Mouse (Mus musculus): ENCODE data around the gene Lhx8. TPM values are rescaled to one million over a fixed set of nuclear protein-coding genes. Genes with fewer than 3 reads are reported as not detected.

Lhx8 gene
- polyA plus RNA-seq, 1 experiment from 2014 or later, result 0.26 TPM

DNA sequence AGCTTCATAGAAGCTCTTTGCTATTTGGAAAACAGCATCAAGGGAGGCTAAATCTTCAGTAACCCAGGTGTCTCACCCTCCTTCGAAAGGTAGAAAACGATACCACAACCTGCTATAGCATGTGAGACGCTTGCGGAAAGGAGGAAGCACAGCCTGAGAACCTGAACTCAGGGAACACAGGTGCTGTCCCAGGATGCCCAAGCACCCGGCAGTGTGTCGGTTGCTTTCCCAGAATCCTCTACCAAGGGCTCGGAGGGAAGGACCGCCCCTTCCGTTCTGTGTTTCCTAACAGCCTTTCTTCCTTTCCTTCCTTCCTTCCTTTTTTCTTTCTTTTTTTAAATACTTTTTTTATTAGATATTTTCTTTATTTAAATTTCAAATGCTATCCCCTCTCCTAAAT, 30.5 kb downstream of the Lhx8 start:
- ATAC-seq (ENCODE audit: low FRiP score, low TSS enrichment) (no peak), DNase-seq (no peak)
- Histone ChIP-seq H3K36me3 (ENCODE audit: control insufficient read depth, insufficient read depth, low read length) (no peaks in the 10 kb centered on the region), H3K27ac (replicated peaks; ENCODE audit: low read depth, low read length) (no peak overlapping the region), H3K4me3 (replicated peaks; ENCODE audit: low read depth, low read length) (no peak overlapping the region), H3K4me2 (ENCODE audit: low read length) (no peak overlapping the region), H3K9me3 (ENCODE audit: control insufficient read depth, low read length) (no peaks in the 10 kb centered on the region), H3K4me1 (ENCODE audit: control insufficient read depth, insufficient read depth, low read length) (no peaks in the 10 kb centered on the region), H3K9ac (replicated peaks; ENCODE audit: low read length) (no peak overlapping the region), H3K27me3 (ENCODE audit: control insufficient read depth, insufficient read depth, low read length) (no peaks in the 10 kb centered on the region)
- WGBS, result 94% methylated on average over 9 of the region's 9 CpGs

DNA sequence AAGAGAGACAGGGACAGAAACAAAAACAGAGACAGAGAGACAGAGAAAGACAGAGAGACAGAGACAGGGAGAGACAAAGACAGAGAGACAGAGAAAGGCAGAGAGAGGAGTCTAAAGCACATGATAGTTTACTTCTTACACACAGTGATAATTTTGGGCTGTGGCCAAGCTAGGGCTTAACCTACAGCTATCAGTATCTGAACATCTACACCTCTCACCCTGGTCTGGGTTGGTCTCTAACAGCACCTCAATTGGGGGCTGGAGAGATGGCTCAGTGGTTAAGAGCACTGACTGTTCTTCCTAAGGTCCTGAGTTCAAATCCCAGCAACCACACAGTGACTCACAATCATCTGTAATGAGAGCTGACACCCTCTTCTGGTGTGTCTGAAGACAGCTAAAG, 32.0 kb downstream of the Lhx8 start:
- no peak for ATAC-seq (ENCODE audit: low FRiP score, low TSS enrichment)
- H3K9me3 ChIP-seq (ENCODE audit: control insufficient read depth, low read length), result no peaks in the 10 kb centered on the region
- no peak overlapping the region for H3K27ac ChIP-seq (replicated peaks; ENCODE audit: low read depth, low read length)
- no peak overlapping the region for H3K4me3 ChIP-seq (replicated peaks; ENCODE audit: low read depth, low read length)
- no peaks in the 10 kb centered on the region for H3K27me3 ChIP-seq (ENCODE audit: control insufficient read depth, insufficient read depth, low read length)
- no peak for DNase-seq
- no peak overlapping the region for H3K9ac ChIP-seq (replicated peaks; ENCODE audit: low read length)
- H3K36me3 ChIP-seq (ENCODE audit: control insufficient read depth, insufficient read depth, low read length), result no peaks in the 10 kb centered on the region
- H3K4me2 ChIP-seq (ENCODE audit: low read length), result no peak overlapping the region
- no peaks in the 10 kb centered on the region for H3K4me1 ChIP-seq (ENCODE audit: control insufficient read depth, insufficient read depth, low read length)

DNA sequence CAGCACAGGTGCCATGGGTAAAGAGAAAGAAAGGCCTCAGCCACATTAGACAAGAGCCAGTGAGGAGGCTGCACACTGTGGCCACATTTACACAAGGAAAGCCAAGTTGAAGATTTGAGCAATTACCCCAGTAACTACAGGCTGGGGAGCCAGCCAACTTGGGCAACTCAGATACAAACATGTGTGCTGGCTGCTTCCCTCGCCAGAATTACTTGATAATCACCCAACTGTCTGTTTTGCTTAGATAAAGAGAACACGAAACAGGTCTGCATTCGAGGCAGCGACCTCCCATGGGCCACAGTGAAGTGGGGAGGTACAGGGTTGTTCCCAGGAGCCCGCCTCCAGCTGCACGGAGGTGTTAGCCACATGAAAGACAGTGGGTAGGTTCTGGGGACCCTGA, 33.0 kb downstream of the Lhx8 start:
- Histone ChIP-seq H3K4me3 (replicated peaks; ENCODE audit: low read depth, low read length) (no peak overlapping the region), H3K4me2 (ENCODE audit: low read length) (no peak overlapping the region), H3K9ac (replicated peaks; ENCODE audit: low read length) (no peak overlapping the region), H3K27me3 (ENCODE audit: control insufficient read depth, insufficient read depth, low read length) (no peaks in the 10 kb centered on the region), H3K9me3 (ENCODE audit: control insufficient read depth, low read length) (no peaks in the 10 kb centered on the region), H3K27ac (replicated peaks; ENCODE audit: low read depth, low read length) (no peak overlapping the region), H3K36me3 (ENCODE audit: control insufficient read depth, insufficient read depth, low read length) (no peaks in the 10 kb centered on the region), H3K4me1 (ENCODE audit: control insufficient read depth, insufficient read depth, low read length) (no peaks in the 10 kb centered on the region)
- DNase-seq (no peak), ATAC-seq (ENCODE audit: low FRiP score, low TSS enrichment) (no peak)
- WGBS, result 75% methylated on average over 6 of the region's 6 CpGs

DNA sequence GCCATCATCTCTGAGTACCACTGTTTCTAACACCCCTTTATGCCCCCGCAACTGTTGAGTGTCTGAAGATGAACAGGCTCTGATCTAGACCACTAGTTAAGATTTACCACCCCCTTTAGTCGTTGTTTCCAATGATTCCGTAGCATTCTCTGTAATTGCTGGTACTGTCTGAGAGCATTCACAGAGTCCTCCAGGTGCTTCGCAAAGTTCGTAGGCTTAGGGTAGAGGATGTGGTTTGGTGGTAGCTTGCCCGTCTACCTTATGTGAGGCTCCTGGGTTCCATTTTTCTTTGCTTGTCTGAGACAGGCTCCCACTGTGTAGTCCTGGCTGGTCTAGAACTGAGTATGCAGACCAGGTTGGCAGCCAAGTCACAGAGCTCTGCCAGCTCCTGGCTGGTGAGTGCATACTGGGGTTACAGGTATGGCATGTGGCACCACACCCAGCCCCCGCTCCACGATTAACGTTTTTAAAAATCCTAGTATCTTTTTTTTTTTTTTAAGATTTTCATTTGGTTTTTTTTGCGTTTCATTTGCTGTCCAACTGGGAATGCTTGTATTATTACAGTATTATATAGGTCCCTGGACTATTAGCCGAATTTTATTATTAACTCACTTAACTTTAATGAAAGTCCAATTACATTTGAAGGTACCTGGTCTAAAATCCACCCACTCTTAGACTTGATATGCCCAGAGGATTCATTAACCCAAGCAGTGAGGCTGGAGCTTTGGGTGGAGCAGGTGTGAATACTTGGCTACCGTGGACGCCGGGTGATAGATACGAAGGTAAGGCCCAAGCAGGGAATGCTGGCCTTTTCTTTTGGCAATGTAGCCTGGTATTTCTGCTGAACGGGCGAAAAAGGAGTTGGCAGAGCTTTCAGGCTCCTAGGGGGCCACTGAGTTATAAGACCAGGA, 35.3 kb downstream of the Lhx8 start:
- 94% methylated on average over 17 of the region's 17 CpGs for WGBS
- no peak for ATAC-seq (ENCODE audit: low FRiP score, low TSS enrichment)
- H3K27me3 ChIP-seq (ENCODE audit: control insufficient read depth, insufficient read depth, low read length), result no peaks in the 10 kb centered on the region

DNA sequence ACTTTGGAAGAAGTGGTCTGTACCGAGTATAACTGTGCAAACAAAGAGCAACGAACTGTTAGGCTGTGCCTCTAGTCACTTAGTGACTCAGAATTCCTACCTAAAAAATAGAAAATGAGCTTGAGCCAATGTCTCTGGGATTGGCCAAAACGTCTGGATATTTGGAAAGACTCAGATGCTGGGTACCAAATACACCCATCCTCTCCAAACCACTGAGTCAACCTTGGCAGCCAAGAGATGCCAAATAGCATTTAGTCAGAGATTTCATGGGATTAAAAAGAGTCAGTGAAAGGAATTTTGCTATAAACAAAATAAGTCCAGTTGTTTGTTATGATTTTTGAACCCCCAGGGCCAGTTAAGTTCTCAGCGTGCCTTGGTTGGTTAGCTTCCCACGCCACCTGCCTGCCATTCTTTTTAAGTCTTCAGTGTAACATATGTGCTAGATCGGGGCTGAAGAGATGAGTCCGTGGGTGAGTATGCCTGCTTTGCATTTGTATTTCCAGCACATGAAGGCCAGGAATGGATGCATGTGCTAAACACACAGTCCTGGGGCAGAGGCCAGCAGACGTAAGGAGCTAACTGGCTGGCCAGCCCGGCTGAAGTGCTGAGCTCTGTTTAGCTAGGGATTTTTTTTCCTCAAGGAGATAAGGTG, 36.5 kb downstream of the Lhx8 start:
- no peak overlapping the region for H3K27ac ChIP-seq (replicated peaks; ENCODE audit: low read depth, low read length)
- no peaks in the 10 kb centered on the region for H3K36me3 ChIP-seq (ENCODE audit: control insufficient read depth, insufficient read depth, low read length)
- no peak overlapping the region for H3K9ac ChIP-seq (replicated peaks; ENCODE audit: low read length)
- H3K4me2 ChIP-seq (ENCODE audit: low read length), result no peak overlapping the region
- H3K4me3 ChIP-seq (replicated peaks; ENCODE audit: low read depth, low read length), result no peak overlapping the region
- no peak for ATAC-seq (ENCODE audit: low FRiP score, low TSS enrichment)
- DNase-seq, result no peak
- H3K4me1 ChIP-seq (ENCODE audit: control insufficient read depth, insufficient read depth, low read length), result no peaks in the 10 kb centered on the region
- H3K27me3 ChIP-seq (ENCODE audit: control insufficient read depth, insufficient read depth, low read length), result no peaks in the 10 kb centered on the region
- no peaks in the 10 kb centered on the region for H3K9me3 ChIP-seq (ENCODE audit: control insufficient read depth, low read length)
- 80% methylated on average over 9 of the region's 9 CpGs for WGBS

More for the DNA sequence above, 35.3 kb downstream of the Lhx8 start:
- Histone ChIP-seq H3K9ac (replicated peaks; ENCODE audit: low read length) (no peak overlapping the region), H3K4me1 (ENCODE audit: control insufficient read depth, insufficient read depth, low read length) (no peaks in the 10 kb centered on the region), H3K4me2 (ENCODE audit: low read length) (no peak overlapping the region), H3K4me3 (replicated peaks; ENCODE audit: low read depth, low read length) (no peak overlapping the region), H3K36me3 (ENCODE audit: control insufficient read depth, insufficient read depth, low read length) (no peaks in the 10 kb centered on the region), H3K9me3 (ENCODE audit: control insufficient read depth, low read length) (no peaks in the 10 kb centered on the region), H3K27ac (replicated peaks; ENCODE audit: low read depth, low read length) (no peak overlapping the region)
- no peak for DNase-seq

DNA sequence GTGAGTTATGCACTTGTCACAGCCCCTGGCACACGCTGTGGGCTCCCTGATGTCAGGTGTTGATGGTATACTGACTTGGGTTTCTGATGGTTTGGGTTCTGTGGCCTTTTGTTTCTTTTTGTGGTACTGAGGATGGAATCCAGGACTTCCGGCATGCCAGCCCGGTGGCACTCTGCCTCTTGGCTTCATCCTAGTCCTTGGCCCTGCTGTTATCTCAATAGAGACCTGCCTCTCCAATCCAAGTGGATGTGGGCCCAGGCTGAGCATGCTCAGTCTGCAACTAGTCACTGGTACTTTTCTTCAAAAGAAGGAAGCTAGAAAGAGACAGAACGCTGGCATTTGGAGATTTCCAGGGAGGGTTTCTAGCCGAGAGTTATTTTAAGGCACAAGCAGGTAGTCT, 38.3 kb downstream of the Lhx8 start:
- H3K4me3 ChIP-seq (replicated peaks; ENCODE audit: low read depth, low read length), result no peak overlapping the region
- DNase-seq (no peak), ATAC-seq (ENCODE audit: low FRiP score, low TSS enrichment) (no peak)
- H3K9me3 ChIP-seq (ENCODE audit: control insufficient read depth, low read length), result no peaks in the 10 kb centered on the region
- WGBS, result 74% methylated on average over 5 of the region's 5 CpGs
- H3K27me3 ChIP-seq (ENCODE audit: control insufficient read depth, insufficient read depth, low read length), result no peaks in the 10 kb centered on the region
- H3K27ac ChIP-seq (replicated peaks; ENCODE audit: low read depth, low read length), result no peak overlapping the region
- no peak overlapping the region for H3K4me2 ChIP-seq (ENCODE audit: low read length)
- H3K9ac ChIP-seq (replicated peaks; ENCODE audit: low read length), result no peak overlapping the region
- H3K4me1 ChIP-seq (ENCODE audit: control insufficient read depth, insufficient read depth, low read length), result no peaks in the 10 kb centered on the region
- no peaks in the 10 kb centered on the region for H3K36me3 ChIP-seq (ENCODE audit: control insufficient read depth, insufficient read depth, low read length)

DNA sequence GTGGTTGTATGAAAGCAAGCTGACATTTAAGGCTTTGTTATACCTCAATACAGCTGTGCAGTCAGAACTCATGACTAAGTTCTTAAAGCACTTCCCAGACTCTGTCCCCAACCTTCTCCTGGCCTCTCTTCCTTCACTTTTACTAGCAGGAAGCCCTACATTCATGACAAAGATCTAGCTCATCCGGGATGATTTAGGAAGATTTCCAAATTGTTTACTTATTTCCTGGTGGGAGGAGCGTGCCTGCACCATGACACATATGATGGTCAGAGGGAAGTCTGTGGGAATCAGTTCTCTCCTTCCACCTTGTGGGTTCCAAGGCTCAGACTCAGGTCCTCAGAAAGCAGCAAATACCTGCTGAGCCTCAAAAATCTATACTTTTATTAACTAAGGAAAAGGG, 40.1 kb downstream of the Lhx8 start:
- DNase-seq (no peak), ATAC-seq (ENCODE audit: low FRiP score, low TSS enrichment) (no peak)
- no peak overlapping the region for H3K9ac ChIP-seq (replicated peaks; ENCODE audit: low read length)
- H3K4me3 ChIP-seq (replicated peaks; ENCODE audit: low read depth, low read length), result no peak overlapping the region
- no peaks in the 10 kb centered on the region for H3K9me3 ChIP-seq (ENCODE audit: control insufficient read depth, low read length)
- H3K4me1 ChIP-seq (ENCODE audit: control insufficient read depth, insufficient read depth, low read length), result no peaks in the 10 kb centered on the region
- no peaks in the 10 kb centered on the region for H3K27me3 ChIP-seq (ENCODE audit: control insufficient read depth, insufficient read depth, low read length)
- H3K36me3 ChIP-seq (ENCODE audit: control insufficient read depth, insufficient read depth, low read length), result no peaks in the 10 kb centered on the region
- no peak overlapping the region for H3K4me2 ChIP-seq (ENCODE audit: low read length)
- WGBS, result 82% methylated on average over 2 of the region's 2 CpGs
- H3K27ac ChIP-seq (replicated peaks; ENCODE audit: low read depth, low read length), result no peak overlapping the region

DNA sequence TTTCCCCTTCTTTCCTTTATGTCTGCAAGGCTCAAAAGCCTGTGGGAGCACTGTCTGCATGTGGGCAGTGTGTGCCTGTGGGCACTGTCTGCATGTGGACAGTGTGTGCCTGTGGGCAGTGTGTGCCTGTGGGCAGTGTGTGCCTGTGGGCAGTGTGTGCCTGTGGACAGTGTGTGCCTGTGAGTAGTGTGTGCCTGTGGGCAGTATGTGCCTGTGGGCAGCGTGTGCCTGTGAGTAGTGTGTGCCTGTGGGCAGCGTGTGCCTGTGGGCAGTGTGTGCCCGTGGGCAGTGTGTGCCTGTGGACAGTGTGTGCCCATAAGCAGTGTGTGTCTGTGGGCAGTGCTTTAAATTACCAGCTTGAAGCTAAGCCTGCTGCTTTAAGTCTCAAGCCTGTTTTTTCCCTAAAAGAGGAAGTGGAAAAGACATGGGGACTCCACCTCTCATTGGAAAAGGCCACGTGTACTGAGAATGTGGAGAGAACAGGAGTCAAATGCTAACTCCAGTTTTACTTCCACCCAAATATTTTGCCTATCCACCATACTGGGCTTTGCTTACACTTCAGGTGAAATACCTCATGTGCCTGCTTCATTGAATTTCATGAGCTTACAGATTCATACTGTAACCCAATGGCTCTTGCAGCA, 41.9 kb downstream of the Lhx8 start:
- H3K4me2 ChIP-seq (ENCODE audit: low read length), result no peak overlapping the region
- DNase-seq, result no peak
- no peaks in the 10 kb centered on the region for H3K27me3 ChIP-seq (ENCODE audit: control insufficient read depth, insufficient read depth, low read length)
- no peaks in the 10 kb centered on the region for H3K9me3 ChIP-seq (ENCODE audit: control insufficient read depth, low read length)
- H3K9ac ChIP-seq (replicated peaks; ENCODE audit: low read length), result no peak overlapping the region
- 84% methylated on average over 4 of the region's 4 CpGs for WGBS
- no peak overlapping the region for H3K27ac ChIP-seq (replicated peaks; ENCODE audit: low read depth, low read length)
- ATAC-seq (ENCODE audit: low FRiP score, low TSS enrichment), result no peak
- H3K4me3 ChIP-seq (replicated peaks; ENCODE audit: low read depth, low read length), result no peak overlapping the region
- H3K4me1 ChIP-seq (ENCODE audit: control insufficient read depth, insufficient read depth, low read length), result no peaks in the 10 kb centered on the region
- H3K36me3 ChIP-seq (ENCODE audit: control insufficient read depth, insufficient read depth, low read length), result no peaks in the 10 kb centered on the region

Data from midbrain, embryonic 14.5 days (tissue).